Mouse (Mus musculus): Measurements from ENCODE around the gene Ankrd13b. TPM values are rescaled to one million over a fixed set of nuclear protein-coding genes. Genes with fewer than 3 reads are reported as not detected.

The Ankrd13b gene
- polyA plus RNA-seq, 1 experiment from 2014 or later = 12.9 TPM

DNA sequence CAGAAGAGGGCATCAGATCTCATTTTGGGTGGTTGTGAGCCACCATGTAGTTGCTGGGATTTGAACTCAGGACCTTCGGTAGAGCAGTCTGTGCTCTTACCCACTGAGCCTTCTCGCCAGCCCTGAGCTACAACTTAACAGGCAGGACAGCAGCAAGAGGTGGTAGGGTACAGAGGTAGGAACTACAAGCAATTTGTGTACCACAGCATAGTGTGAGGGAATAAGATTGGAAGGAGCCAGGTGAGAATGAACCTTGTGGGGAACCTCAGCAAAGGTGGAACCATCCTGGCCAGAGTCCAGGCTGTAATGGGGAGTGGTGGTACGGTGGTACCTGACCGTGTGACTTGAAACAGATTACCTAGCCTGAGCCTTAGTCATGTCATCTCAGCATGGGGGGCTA is 12.5 kb upstream of the Ankrd13b start:
- WGBS = 92% methylated on average over 4 of the region's 4 CpGs
- H3K4me2 ChIP-seq = no peak overlapping the region
- no peak overlapping the region for H3K9ac ChIP-seq
- no peaks in the 10 kb centered on the region for H3K9me3 ChIP-seq (ENCODE audit: low read depth, low read length)
- DNase-seq (no peak), ATAC-seq (ENCODE audit: insufficient read depth) (no peak)
- peaks cover 7% of the 10 kb centered on the region for H3K4me1 ChIP-seq (ENCODE audit: insufficient read depth)
- TF ChIP-seq CTCF (IDR thresholded peaks at IDR 0.05; ENCODE audit: low read depth) = no peak
- H3K4me3 ChIP-seq (ENCODE audit: low read depth, low read length) = no peak overlapping the region
- H3K27me3 ChIP-seq (ENCODE audit: insufficient read depth, low read length) = no peaks in the 10 kb centered on the region
- H3K27ac ChIP-seq (ENCODE audit: low read depth) = no peak overlapping the region
- peaks cover 79% of the 10 kb centered on the region for H3K36me3 ChIP-seq (ENCODE audit: insufficient read depth)

DNA sequence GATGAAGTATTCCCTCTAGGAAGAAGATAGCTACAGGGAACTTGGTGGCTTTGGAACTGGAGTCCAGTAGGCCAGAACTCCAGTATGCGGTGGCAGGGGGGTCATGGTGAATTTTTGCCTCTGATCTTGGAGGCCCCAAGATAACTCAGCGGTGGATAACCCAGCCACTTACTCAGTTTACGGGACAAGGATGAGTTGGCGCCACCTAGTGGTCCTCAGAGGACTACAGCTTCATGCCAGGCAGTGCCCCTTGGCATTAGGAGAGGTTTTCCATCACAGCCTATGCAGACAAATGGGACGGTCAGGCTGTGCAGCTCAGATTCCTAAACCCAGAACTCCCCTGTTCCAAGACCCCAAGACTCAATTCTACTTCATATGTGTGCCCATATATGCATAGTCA is 11.9 kb upstream of the Ankrd13b start:
- Histone ChIP-seq H3K4me1 (ENCODE audit: insufficient read depth) (peaks cover 9% of the 10 kb centered on the region), H3K4me3 (ENCODE audit: low read depth, low read length) (no peak overlapping the region), H3K27ac (ENCODE audit: low read depth) (no peak overlapping the region), H3K9me3 (ENCODE audit: low read depth, low read length) (no peaks in the 10 kb centered on the region), H3K4me2 (no peak overlapping the region), H3K27me3 (ENCODE audit: insufficient read depth, low read length) (no peaks in the 10 kb centered on the region), H3K36me3 (ENCODE audit: insufficient read depth) (peaks cover 74% of the 10 kb centered on the region), H3K9ac (no peak overlapping the region)
- no peak for ATAC-seq (ENCODE audit: insufficient read depth)
- 21% methylated on average over 5 of the region's 5 CpGs for WGBS
- DNase-seq = peak; percentile 89
- peak; percentile 91 for TF ChIP-seq CTCF (IDR thresholded peaks at IDR 0.05; ENCODE audit: low read depth)

DNA sequence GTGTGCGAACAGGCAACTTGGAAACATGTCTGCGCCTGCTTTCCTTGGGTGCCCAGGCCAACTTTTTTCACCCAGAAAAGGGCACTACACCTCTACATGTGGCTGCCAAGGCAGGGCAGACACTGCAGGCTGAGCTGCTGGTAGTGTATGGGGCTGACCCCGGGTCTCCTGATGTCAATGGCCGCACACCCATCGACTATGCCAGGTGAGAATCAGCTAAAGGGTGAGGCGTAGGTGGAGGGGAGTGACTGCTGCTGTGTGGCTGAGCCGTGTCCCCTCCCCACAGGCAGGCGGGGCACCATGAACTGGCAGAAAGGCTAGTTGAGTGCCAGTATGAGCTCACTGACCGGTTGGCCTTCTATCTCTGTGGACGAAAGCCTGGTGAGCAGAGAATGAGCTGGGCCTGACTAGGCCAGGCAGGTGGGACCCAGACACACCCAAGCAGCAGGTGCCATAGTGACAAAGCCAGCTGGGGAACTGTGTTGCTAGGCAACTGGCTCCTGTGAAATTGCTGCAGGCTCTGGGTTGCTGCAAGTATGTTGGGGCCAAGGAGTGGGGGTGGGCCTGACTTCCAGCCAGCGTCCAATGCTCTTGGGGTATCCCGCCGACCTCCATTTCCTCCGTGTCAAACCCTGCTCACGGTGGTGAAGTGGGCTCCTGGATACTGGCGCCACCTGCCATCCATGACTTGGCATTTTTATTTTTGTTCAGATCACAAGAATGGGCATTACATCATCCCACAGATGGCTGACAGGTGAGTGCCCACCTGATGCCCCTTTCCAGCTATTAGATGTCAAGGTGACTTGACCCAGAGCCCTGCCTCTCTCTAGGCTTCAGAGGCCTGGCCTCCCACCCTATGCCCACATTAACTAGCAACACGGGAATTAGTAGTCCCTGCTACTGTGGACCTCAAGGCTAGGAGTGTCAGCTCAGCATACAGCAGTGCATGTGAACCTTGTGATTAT is 11.2 kb upstream of the Ankrd13b start:
- no peak overlapping the region for H3K4me3 ChIP-seq (ENCODE audit: low read depth, low read length)
- no peak overlapping the region for H3K27ac ChIP-seq (ENCODE audit: low read depth)
- no peak overlapping the region for H3K4me2 ChIP-seq
- WGBS = 72% methylated on average over 17 of the region's 17 CpGs
- no peak overlapping the region for H3K9ac ChIP-seq
- no peaks in the 10 kb centered on the region for H3K9me3 ChIP-seq (ENCODE audit: low read depth, low read length)
- H3K4me1 ChIP-seq (ENCODE audit: insufficient read depth) = peaks cover 9% of the 10 kb centered on the region
- ATAC-seq (ENCODE audit: insufficient read depth) = no peak
- no peak for DNase-seq
- peaks cover 68% of the 10 kb centered on the region for H3K36me3 ChIP-seq (ENCODE audit: insufficient read depth)
- no peaks in the 10 kb centered on the region for H3K27me3 ChIP-seq (ENCODE audit: insufficient read depth, low read length)
- no peak for TF ChIP-seq CTCF (IDR thresholded peaks at IDR 0.05; ENCODE audit: low read depth)

DNA sequence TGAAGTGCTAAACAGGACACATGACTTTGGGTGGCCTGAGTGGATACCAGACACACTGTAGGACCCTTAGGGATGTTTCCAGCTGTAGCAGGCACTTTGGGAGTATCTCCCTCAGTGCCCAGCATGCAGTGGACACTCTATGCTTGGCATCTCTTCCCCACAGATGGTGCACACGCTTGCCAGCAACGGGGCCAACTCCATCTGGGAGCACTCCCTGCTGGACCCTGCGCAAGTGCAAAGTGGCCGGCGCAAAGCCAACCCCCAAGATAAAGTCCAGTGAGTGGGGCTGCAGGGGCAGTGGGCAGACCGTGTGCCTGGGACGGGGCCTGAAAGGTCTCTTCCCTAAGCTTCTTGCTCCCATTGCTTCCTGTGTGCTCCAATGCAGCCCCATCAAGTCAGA is 9.9 kb upstream of the Ankrd13b start:
- H3K4me1 ChIP-seq (ENCODE audit: insufficient read depth) = peaks cover 9% of the 10 kb centered on the region
- WGBS = 85% methylated on average over 7 of the region's 7 CpGs

DNA sequence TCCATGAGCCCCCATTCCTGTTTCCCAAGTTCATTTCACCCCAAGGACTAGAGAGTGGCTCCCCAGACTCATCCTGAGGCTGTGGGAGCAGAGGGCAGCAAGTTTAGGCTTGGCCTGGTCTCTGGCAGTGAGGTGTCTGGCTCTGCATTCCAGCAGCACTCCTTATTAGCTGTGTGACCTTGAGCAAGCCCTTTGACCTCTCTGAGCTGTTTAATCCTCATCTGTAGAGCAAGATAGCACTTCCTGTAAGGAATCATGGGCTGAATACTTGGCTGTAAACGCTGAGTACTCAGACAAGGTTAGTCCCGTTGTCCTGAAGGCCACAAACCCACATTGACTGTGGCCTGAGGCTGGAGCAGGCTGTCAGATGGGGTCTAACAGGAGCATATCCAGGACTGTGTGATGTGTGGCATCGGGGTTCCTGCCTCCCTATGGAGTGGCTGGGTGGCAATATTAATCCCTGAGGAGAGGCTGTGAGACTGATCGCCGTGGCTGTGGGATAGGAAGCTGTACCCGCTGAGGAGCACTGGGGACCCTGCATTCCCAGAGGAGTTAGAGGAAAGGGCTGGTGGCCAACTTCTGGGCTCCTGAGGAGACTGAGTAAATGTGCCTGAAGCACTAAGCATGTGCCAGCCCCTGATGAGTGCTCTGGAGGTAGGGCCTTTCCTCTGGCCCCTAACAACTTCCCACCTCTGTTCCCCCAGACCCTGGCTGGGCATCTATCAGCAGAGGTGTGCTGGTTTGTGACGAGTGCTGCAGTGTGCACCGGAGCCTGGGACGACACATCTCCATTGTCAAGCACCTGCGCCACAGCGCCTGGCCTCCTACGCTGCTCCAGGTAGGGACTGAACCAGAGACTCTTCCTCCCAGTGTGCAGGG is 9.0 kb upstream of the Ankrd13b start:
- 74% methylated on average over 12 of the region's 12 CpGs for WGBS
- peak overlapping the region; percentile 91 for H3K27ac ChIP-seq (ENCODE audit: low read depth)
- H3K4me3 ChIP-seq (ENCODE audit: low read depth, low read length) = no peak overlapping the region
- peaks cover 47% of the 10 kb centered on the region for H3K36me3 ChIP-seq (ENCODE audit: insufficient read depth)
- H3K9me3 ChIP-seq (ENCODE audit: low read depth, low read length) = no peaks in the 10 kb centered on the region
- H3K4me1 ChIP-seq (ENCODE audit: insufficient read depth) = peaks cover 12% of the 10 kb centered on the region
- peak overlapping the region; percentile 36; the same call in 1 of the 2 replicates for H3K4me2 ChIP-seq
- DNase-seq = no peak
- ATAC-seq (ENCODE audit: insufficient read depth) = no peak
- no peak for TF ChIP-seq CTCF (IDR thresholded peaks at IDR 0.05; ENCODE audit: low read depth)
- no peaks in the 10 kb centered on the region for H3K27me3 ChIP-seq (ENCODE audit: insufficient read depth, low read length)
- H3K9ac ChIP-seq = peak overlapping the region; percentile 14; the same call in 1 of the 2 replicates

More for the DNA sequence above, 9.9 kb upstream of the Ankrd13b start:
- TF ChIP-seq CTCF (IDR thresholded peaks at IDR 0.05; ENCODE audit: low read depth) = no peak
- no peak for DNase-seq
- ATAC-seq (ENCODE audit: insufficient read depth) = no peak
- Histone ChIP-seq H3K4me3 (ENCODE audit: low read depth, low read length) (no peak overlapping the region), H3K9me3 (ENCODE audit: low read depth, low read length) (no peaks in the 10 kb centered on the region), H3K27ac (ENCODE audit: low read depth) (no peak overlapping the region), H3K4me2 (no peak overlapping the region), H3K36me3 (ENCODE audit: insufficient read depth) (peaks cover 55% of the 10 kb centered on the region), H3K9ac (no peak overlapping the region), H3K27me3 (ENCODE audit: insufficient read depth, low read length) (no peaks in the 10 kb centered on the region)

DNA sequence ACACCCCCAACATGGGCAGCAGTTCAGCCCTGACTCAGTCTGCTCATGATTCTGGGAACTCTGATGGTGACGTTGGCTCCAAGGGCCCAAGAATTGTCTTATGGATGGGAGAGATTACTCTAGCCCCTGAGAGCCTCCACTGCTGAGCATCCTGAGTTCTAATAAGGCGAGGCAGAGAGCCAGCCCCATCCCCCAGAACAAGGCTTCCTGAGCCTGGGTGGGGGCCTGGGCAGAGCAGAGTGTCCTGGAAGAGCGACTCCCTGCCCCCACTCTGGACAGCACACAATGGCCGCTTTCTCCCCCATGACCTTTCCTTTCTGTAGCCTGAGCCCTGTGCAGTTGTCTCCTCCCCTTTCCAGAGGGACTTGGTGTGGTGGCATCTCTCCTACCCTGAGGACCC is 8.4 kb upstream of the Ankrd13b start:
- Histone ChIP-seq H3K4me1 (ENCODE audit: insufficient read depth) (peaks cover 12% of the 10 kb centered on the region), H3K4me2 (peak overlapping the region; percentile 36; the same call in 1 of the 2 replicates), H3K27ac (ENCODE audit: low read depth) (peak overlapping the region; percentile 91), H3K27me3 (ENCODE audit: insufficient read depth, low read length) (no peaks in the 10 kb centered on the region), H3K36me3 (ENCODE audit: insufficient read depth) (peaks cover 40% of the 10 kb centered on the region), H3K4me3 (ENCODE audit: low read depth, low read length) (no peak overlapping the region), H3K9ac (peak overlapping the region; percentile 14; the same call in 1 of the 2 replicates), H3K9me3 (ENCODE audit: low read depth, low read length) (no peaks in the 10 kb centered on the region)
- TF ChIP-seq CTCF (IDR thresholded peaks at IDR 0.05; ENCODE audit: low read depth) = no peak
- ATAC-seq (ENCODE audit: insufficient read depth) = no peak
- 50% methylated on average over 4 of the region's 4 CpGs for WGBS
- no peak for DNase-seq

Measured in lung, embryonic 14.5 days (tissue).